Mouse (Mus musculus) embryonic facial prominence, embryonic 10.5 days (tissue): Measurements from ENCODE around the gene Nupr1. TPM values are rescaled to one million over a fixed set of nuclear protein-coding genes. Genes with fewer than 3 reads are reported as not detected.

Experiments
- DNase-seq: peaks from one replicate; pipeline ENCODE4 v3.0.0-alpha.2; 2017; ENCODE audit warnings: low spot score
- H3K27ac ChIP-seq: fragments of 300-500 bp; sonication (generic); replicated peaks from 2 replicates; pipeline ENCODE4 v1.5.1; 2016; ENCODE audit warnings: mild to moderate bottlenecking
- H3K27me3 ChIP-seq: fragments of 300-500 bp; sonication (generic); replicated peaks from 2 replicates; pipeline ENCODE4 v1.6.1; 2016; ENCODE audit warnings: low read depth, mild to moderate bottlenecking; ENCODE audit not compliant: poor library complexity, severe bottlenecking
- H3K36me3 ChIP-seq: fragments of 300-500 bp; sonication (generic); replicated peaks from 2 replicates; pipeline ENCODE4 v1.6.1; 2016; ENCODE audit warnings: mild to moderate bottlenecking, moderate library complexity
- H3K4me1 ChIP-seq: fragments of 300-500 bp; sonication (generic); 2 replicates; pipeline ENCODE4 v1.6.1; 2016
- H3K4me3 ChIP-seq: fragments of 300-500 bp; sonication (generic); 2 replicates; pipeline ENCODE4 v1.5.1; 2016; ENCODE audit warnings: mild to moderate bottlenecking, moderate library complexity
- H3K9me3 ChIP-seq: fragments of 300-500 bp; sonication (generic); 2 replicates; pipeline ENCODE4 v1.6.1; 2016; ENCODE audit warnings: mild to moderate bottlenecking
- WGBS: fragments of 180-500 bp; shearing (Covaris S2); methylation state at CpG from one replicate; pipeline ENCODE4 v1.1.7; 2016; 5-methylcytosine and 5-hydroxymethylcytosine counted together
- microRNA-seq: library from miRNA; unstranded; fragments of <30 nt; microRNA quantifications from one replicate; pipeline ENCODE4, GENCODE M21; 2017
- polyA plus RNA-seq: library from polyadenylated mRNA; unstranded; fragments of >200 nt; fragmentation: Nextera tagmentation; extraction: Ambion mirVana; gene quantifications from 2 replicates; pipeline ENCODE4 v1.2.1, GENCODE M21; 2016

Nupr1 gene
- polyA plus RNA-seq, 1 experiment from 2014 or later: 1.2 TPM

DNA sequence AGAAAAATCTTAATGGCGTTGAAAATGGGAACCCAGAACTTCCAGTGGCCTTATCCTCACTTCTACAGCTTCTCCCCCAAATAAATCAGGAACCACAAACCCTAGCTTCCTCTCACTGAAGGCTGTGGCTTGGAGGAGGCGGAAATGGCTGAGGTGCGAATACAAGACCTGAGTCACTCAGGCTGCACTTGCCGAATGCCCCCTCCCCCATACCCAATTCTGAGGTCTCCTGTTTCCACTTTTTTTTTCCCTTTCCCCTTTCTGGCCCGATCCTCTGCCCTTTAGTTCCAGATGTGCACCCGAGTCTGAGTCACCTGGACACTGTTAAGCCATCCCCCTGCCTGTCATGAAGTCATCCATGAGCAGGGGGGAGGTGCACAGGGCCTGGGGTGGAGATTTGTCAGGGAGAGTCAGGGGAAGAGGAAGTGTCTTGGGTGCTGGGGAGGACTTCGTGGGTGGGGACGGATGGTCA lies 46.1 kb downstream of the Nupr1 start, which contains the start of gene Apobr:
TSS of gene Apobr (plus strand) at position 437 of the 472 bp plus-strand sequence.
- H3K36me3 ChIP-seq: no peaks in the 10 kb centered on the region
- peaks cover 45% of the 10 kb centered on the region for H3K27me3 ChIP-seq
- peak within 1 kb of the TSS; percentile 91 for H3K27ac ChIP-seq
- H3K4me3 ChIP-seq: peak within 1 kb of the TSS; percentile 69
- H3K9me3 ChIP-seq: no peaks in the 10 kb centered on the region
- no peak for DNase-seq
- 75% methylated on average over 8 of the region's 8 CpGs for WGBS
- peaks cover 36% of the 10 kb centered on the region for H3K4me1 ChIP-seq

DNA sequence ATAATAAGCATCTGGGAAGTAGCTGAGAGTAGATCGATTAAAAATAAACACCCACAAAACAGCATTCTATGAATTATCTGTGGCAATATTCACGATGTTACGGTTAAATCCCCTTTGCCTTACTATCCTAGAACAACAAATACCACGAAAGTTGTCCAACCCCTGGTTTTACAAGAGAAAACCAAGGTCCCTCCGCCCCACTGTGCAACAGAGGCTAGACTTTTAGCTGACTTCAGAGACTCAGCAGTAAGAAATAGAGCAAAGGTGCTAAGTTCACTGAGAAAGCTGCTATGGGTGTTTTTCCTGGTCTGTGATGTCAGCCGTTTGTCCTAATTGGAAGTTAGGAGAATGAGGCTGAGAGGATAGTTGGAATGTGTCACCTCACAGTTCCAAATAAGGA lies 46.9 kb downstream of the Nupr1 start:
- 67% methylated on average over 6 of the region's 6 CpGs for WGBS
- DNase-seq: no peak
- Histone ChIP-seq H3K4me1 (peaks cover 38% of the 10 kb centered on the region), H3K27me3 (peaks cover 44% of the 10 kb centered on the region), H3K9me3 (no peaks in the 10 kb centered on the region), H3K27ac (peak overlapping the region; percentile 91), H3K36me3 (peaks cover 4% of the 10 kb centered on the region; the same call in 1 of the 2 replicates), H3K4me3 (peak overlapping the region; percentile 69)

DNA sequence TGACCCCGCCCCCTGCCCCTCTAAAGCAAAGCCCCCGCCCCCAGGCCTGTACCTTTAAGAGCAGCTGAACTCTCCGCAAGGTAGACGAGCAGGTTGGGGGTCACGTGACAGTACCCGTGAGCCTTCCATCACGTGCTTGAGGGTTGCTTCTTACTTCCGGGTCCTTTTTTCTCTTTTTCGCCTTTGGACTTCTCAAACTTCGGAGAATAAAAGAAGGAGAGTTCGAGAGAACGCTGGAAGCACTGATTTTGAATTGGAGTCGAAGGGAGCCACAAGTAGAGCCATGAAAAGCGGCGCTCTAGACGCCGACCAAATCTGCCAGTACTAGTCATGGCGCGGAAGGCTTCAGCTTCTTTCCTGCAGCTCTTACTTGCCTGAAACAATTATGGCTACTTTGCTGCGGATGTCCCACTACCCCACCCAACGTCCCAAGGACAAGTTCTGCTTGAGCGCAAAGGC lies 47.4 kb downstream of the Nupr1 start:
- Histone ChIP-seq H3K36me3 (peaks cover 8% of the 10 kb centered on the region; the same call in 1 of the 2 replicates), H3K27ac (peak overlapping the region; percentile 91)

DNA sequence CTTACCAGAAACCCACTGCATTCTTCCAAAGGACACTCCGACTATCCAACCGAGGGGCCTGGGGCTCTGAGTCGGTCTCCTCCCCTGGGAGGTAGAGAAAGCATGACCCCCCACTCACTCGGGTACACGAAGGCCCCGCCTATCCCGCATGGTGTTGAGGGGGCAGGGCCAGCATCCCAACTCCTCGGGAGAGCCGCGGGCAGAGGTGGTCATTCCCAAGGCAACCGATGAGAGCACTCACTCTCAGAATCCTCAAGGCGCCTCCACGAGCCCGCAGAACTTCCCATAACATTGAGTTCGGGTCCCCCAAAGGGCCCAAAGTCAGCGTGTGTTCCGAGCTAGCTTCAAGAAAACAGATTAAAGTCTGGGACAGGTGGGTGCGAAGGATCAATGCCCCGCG lies 47.9 kb downstream of the Nupr1 start:
- peak; percentile 67 for DNase-seq
- H3K9me3 ChIP-seq: no peaks in the 10 kb centered on the region
- H3K4me1 ChIP-seq: peaks cover 31% of the 10 kb centered on the region
- H3K27ac ChIP-seq: peak overlapping the region; percentile 91
- WGBS: 2% methylated on average over 20 of the region's 20 CpGs
- H3K36me3 ChIP-seq: peaks cover 11% of the 10 kb centered on the region; the same call in 1 of the 2 replicates
- peaks cover 35% of the 10 kb centered on the region for H3K27me3 ChIP-seq
- H3K4me3 ChIP-seq: peak overlapping the region; percentile 69

More for the DNA sequence above, 47.4 kb downstream of the Nupr1 start:
- WGBS: 1% methylated on average over 22 of the region's 22 CpGs
- H3K27me3 ChIP-seq: peaks cover 40% of the 10 kb centered on the region
- peak; percentile 91 for DNase-seq
- peak overlapping the region; percentile 69 for H3K4me3 ChIP-seq
- no peaks in the 10 kb centered on the region for H3K9me3 ChIP-seq
- H3K4me1 ChIP-seq: peaks cover 36% of the 10 kb centered on the region

GRCm38 (mm10) chr7:126581661-126582060 lies 49.0 kb downstream of the Nupr1 start:
- H3K9me3 ChIP-seq: no peaks in the 10 kb centered on the region
- H3K27me3 ChIP-seq: peaks cover 24% of the 10 kb centered on the region
- peaks cover 21% of the 10 kb centered on the region for H3K4me1 ChIP-seq
- no peak overlapping the region for H3K4me3 ChIP-seq
- no peak for DNase-seq
- H3K27ac ChIP-seq: no peak overlapping the region
- H3K36me3 ChIP-seq: peaks cover 19% of the 10 kb centered on the region; the same call in 1 of the 2 replicates
- 92% methylated on average over 6 of the region's 6 CpGs for WGBS

DNA sequence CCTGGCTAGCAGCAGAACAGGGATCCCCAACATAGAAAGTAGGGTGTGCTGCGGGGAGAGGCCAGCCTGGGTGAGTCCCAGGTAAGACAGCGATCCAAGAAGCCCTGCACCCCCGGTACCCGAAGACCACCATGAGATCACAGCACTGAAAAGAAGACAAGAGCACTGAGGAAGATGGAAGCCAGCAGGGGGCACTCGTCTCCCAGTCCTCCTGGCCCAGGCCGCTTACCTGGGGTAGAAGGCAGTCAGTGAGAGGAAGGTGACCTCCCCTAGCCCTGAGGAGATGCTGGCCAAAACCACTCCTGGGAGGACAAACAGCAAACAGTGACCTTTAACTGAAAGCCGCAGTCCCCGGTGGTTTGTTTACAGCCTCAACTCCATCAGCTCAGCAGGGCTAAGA lies 51.5 kb downstream of the Nupr1 start:
- DNase-seq: peak; percentile 57
- Histone ChIP-seq H3K27ac (no peak overlapping the region), H3K4me1 (peaks cover 20% of the 10 kb centered on the region), H3K36me3 (peaks cover 30% of the 10 kb centered on the region), H3K9me3 (no peaks in the 10 kb centered on the region), H3K4me3 (no peak overlapping the region), H3K27me3 (no peaks in the 10 kb centered on the region)
- 53% methylated on average over 8 of the region's 8 CpGs for WGBS

DNA sequence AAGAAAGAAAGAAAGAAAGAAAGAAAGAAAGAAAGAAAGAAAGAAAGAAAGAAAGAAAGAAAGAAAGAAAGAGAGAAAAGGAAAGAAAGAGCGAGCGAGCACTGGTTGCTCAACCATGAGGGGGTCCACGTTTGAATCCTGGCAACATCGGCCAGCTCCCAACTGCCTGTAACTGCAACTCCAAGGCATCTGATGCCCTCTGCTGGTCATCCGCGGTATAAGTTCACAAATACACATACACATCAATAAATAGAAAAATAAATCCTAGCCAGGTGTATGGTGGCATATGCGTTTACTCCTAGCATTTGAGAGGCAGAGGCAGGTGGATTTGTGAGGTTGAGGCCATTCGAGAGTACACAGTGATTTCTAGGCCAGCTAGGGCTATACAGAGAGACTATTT lies 53.7 kb downstream of the Nupr1 start:
- Histone ChIP-seq H3K9me3 (no peaks in the 10 kb centered on the region), H3K4me3 (no peak overlapping the region), H3K36me3 (peaks cover 48% of the 10 kb centered on the region), H3K27ac (no peak overlapping the region), H3K4me1 (peaks cover 4% of the 10 kb centered on the region; the same call in 1 of the 2 replicates), H3K27me3 (no peaks in the 10 kb centered on the region)
- 51% methylated on average over 8 of the region's 8 CpGs for WGBS
- peak; percentile 69 for DNase-seq

Small RNAs within 50 kb of the gene (microRNA-seq; reads per million reads assigned to microRNA genes)
- not detected for gene Mir7059

Other genes starting within 250 kb of the Nupr1 start
- 2.5 and 2.9 TPM in 2 replicates for gene Nfatc2ip, start 234.1 kb downstream of the Nupr1 start, polyA plus RNA-seq
- not detected in 2 replicates for gene Cd19, start 216.0 kb downstream of the Nupr1 start, polyA plus RNA-seq
- 33.7 and 34.6 TPM in 2 replicates for gene Rabep2, start 202.1 kb downstream of the Nupr1 start, polyA plus RNA-seq
- gene Atp2a1, start 167.8 kb downstream of the Nupr1 start, polyA plus RNA-seq: 1.8 and 2.5 TPM in 2 replicates
- 53.3 and 54.0 TPM in 2 replicates for gene Sh2b1, start 155.4 kb downstream of the Nupr1 start, polyA plus RNA-seq
- 169 and 185 TPM in 2 replicates for gene Tufm, start 143.5 kb downstream of the Nupr1 start, polyA plus RNA-seq
- gene Atxn2l, start 127.4 kb downstream of the Nupr1 start, polyA plus RNA-seq: 50.4 and 54.1 TPM in 2 replicates
- gene Eif3c, start 64.5 kb downstream of the Nupr1 start, polyA plus RNA-seq: 223 and 224 TPM in 2 replicates
- 0.29 and 0.41 TPM in 2 replicates for gene Apobr, start 45.9 kb downstream of the Nupr1 start, polyA plus RNA-seq
- 22.9 and 27.1 TPM in 2 replicates for gene Cln3, start 45.0 kb downstream of the Nupr1 start, polyA plus RNA-seq
- not detected in 2 replicates for gene Il27, start 35.9 kb downstream of the Nupr1 start, polyA plus RNA-seq
- 64.6 and 65.6 TPM in 2 replicates for gene Sgf29, start 18.4 kb upstream of the Nupr1 start, polyA plus RNA-seq
- gene Sult1a1, start 45.6 kb upstream of the Nupr1 start, polyA plus RNA-seq: 0.32 and 0.40 TPM in 2 replicates
- gene Bola2, start 64.5 kb upstream of the Nupr1 start, polyA plus RNA-seq: 186 and 206 TPM in 2 replicates
- gene Slx1b, start 64.9 kb upstream of the Nupr1 start, polyA plus RNA-seq: 14.4 and 15.1 TPM in 2 replicates
- gene Coro1a, start 76.9 kb upstream of the Nupr1 start, polyA plus RNA-seq: 35.7 and 38.5 TPM in 2 replicates
- gene Mapk3, start 128.7 kb upstream of the Nupr1 start, polyA plus RNA-seq: 51.9 and 57.2 TPM in 2 replicates
- gene Gdpd3, start 135.5 kb upstream of the Nupr1 start, polyA plus RNA-seq: 0.96 and 1.8 TPM in 2 replicates
- 51.1 and 64.4 TPM in 2 replicates for gene Ypel3, start 146.1 kb upstream of the Nupr1 start, polyA plus RNA-seq
- 0.36 and 0.60 TPM in 2 replicates for gene Tbx6, start 150.6 kb upstream of the Nupr1 start, polyA plus RNA-seq
- gene Ppp4c, start 161.6 kb upstream of the Nupr1 start, polyA plus RNA-seq: 390 and 408 TPM in 2 replicates
- gene Fam57b, start 166.8 kb upstream of the Nupr1 start, polyA plus RNA-seq: 0.80 and 1.2 TPM in 2 replicates
- gene 4930451I11Rik, start 200.8 kb upstream of the Nupr1 start, polyA plus RNA-seq: not detected in 2 replicates
- gene Doc2a, start 216.6 kb upstream of the Nupr1 start, polyA plus RNA-seq: 3.1 and 5.5 TPM in 2 replicates
- 49.3 and 57.0 TPM in 2 replicates for gene Hirip3, start 231.1 kb upstream of the Nupr1 start, polyA plus RNA-seq
- 114 and 118 TPM in 2 replicates for gene Ino80e, start 231.5 kb upstream of the Nupr1 start, polyA plus RNA-seq